Mouse (Mus musculus) liver, embryonic 14.5 days (tissue): ENCODE measurements around the gene Tubal3.

Experiments
- CTCF ChIP-seq: IDR thresholded peaks from 2 replicates; pipeline ENCODE4 v1.5.1; 2016; ENCODE audit warnings: antibody characterized with exemption, low read depth, control low read depth
- EP300 ChIP-seq: IDR thresholded peaks from 2 replicates; pipeline ENCODE4 v1.6.1; 2016; ENCODE audit warnings: antibody characterized with exemption, low read depth

DNA sequence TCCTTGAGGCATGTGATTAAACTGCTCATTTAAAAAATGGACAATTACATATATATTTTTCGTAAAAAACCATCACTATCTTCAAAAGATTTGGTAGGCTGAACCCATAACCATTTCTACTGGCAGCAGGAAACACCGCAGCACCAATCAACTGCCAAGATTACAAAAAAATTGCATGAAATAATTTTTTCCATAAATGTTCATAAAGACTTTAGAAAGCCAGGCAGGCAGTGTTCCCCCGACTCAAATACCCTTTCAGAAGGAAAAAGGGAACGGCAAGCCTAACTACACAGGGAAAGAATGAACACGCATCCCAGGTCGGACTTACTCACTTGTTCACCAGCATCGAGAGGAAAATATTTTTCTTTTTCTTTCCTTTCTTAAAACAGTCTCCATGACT lies 25.5 kb upstream of the Tubal3 start:
- TF ChIP-seq CTCF (no peak), EP300 (no peak)
